Mouse (Mus musculus) embryonic facial prominence, embryonic 11.5 days (tissue): Measurements from ENCODE around the gene Tjp3. TPM values are rescaled to one million over a fixed set of nuclear protein-coding genes. Genes with fewer than 3 reads are reported as not detected.

Source experiments
- ATAC-seq: fragments of 200-750 bp; cut with Nextera tagmentation; replicated peaks from 2 replicates; pipeline ENCODE4 v1.8.0; 2017; ENCODE audit warnings: low read depth; ENCODE audit not compliant: insufficient number of reproducible peaks, low FRiP score, low TSS enrichment
- DNase-seq: peaks from one replicate; pipeline ENCODE4 v3.0.0-alpha.2; 2015; ENCODE audit warnings: low spot score
- H3K27ac ChIP-seq: fragments of 300-500 bp; sonication (generic); replicated peaks from 2 replicates; pipeline ENCODE4 v1.5.1; 2014; ENCODE audit warnings: mild to moderate bottlenecking, low read depth, low read length, control low read depth
- H3K27me3 ChIP-seq: fragments of 300-500 bp; sonication (generic); 2 replicates; pipeline ENCODE4 v1.6.1; 2014; ENCODE audit warnings: mild to moderate bottlenecking, low read length, moderate library complexity, mixed read lengths; ENCODE audit not compliant: control insufficient read depth, insufficient read depth
- H3K36me3 ChIP-seq: fragments of 300-500 bp; sonication (generic); replicated peaks from 2 replicates; pipeline ENCODE4 v1.6.1; 2014; ENCODE audit warnings: low read depth, mild to moderate bottlenecking, low read length, moderate library complexity, mixed read lengths; ENCODE audit not compliant: control insufficient read depth, insufficient read depth
- H3K4me1 ChIP-seq: fragments of 300-500 bp; sonication (generic); 2 replicates; pipeline ENCODE4 v1.6.1; 2014; ENCODE audit warnings: low read length, mixed read lengths; ENCODE audit not compliant: control insufficient read depth, insufficient read depth
- H3K4me2 ChIP-seq: fragments of 300-500 bp; sonication (generic); 2 replicates; pipeline ENCODE4 v1.6.1; 2014; ENCODE audit warnings: low read depth, mild to moderate bottlenecking, control low read depth, low read length, moderate library complexity
- H3K4me3 ChIP-seq: fragments of 300-500 bp; sonication (generic); 2 replicates; pipeline ENCODE4 v1.5.1; 2014; ENCODE audit warnings: low read depth, low read length, control low read depth
- H3K9ac ChIP-seq: fragments of 300-500 bp; sonication (generic); replicated peaks from 2 replicates; pipeline ENCODE4 v1.6.1; 2014; ENCODE audit warnings: mild to moderate bottlenecking, control low read depth, low read length
- H3K9me3 ChIP-seq: fragments of 300-500 bp; sonication (generic); replicated peaks from 2 replicates; pipeline ENCODE4 v1.6.1; 2016; ENCODE audit warnings: mild to moderate bottlenecking, low read length, inconsistent platforms, mixed read lengths; ENCODE audit not compliant: control insufficient read depth
- WGBS: fragments of 180-500 bp; shearing (Covaris S2); extraction: QIAGEN DNeasy Blood & Tissue Kit; methylation state at CpG from one replicate; pipeline ENCODE4 v1.1.7; 2014; 5-methylcytosine and 5-hydroxymethylcytosine counted together
- polyA plus RNA-seq: library from polyadenylated mRNA; unstranded; fragments of >200 nt; fragmentation: Nextera tagmentation; extraction: Ambion mirVana; gene quantifications from 2 replicates; pipeline ENCODE4 v1.2.1, GENCODE M21; 2014

Tjp3 gene
- polyA plus RNA-seq, 1 experiment from 2014 or later, result 2.5 TPM

DNA sequence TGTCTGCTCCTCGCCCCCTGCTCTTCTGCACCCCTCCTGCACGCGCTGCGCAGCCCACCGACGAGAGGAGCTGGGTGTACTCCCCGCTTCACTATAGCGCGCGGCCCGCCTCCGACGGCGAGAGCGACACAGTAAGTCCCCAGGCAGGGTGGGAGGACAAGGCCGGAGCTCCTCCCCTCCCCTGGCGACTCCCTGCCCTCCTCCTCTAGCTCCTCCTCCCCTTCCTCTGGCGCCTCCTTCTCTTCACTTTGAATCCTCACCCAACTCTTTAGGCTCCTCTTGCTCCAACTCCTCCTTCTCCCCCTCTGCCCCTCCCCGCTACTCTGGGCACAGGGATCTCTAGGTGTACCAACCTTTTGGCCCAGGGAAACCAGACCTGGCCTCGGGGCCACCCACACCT is 25.9 kb upstream of the Tjp3 start:
- H3K27me3 ChIP-seq, result no peaks in the 10 kb centered on the region
- no peaks in the 10 kb centered on the region for H3K9me3 ChIP-seq
- H3K4me2 ChIP-seq, result peak overlapping the region; percentile 36
- no peak overlapping the region for H3K4me3 ChIP-seq
- WGBS, result 14% methylated on average over 20 of the region's 20 CpGs
- ATAC-seq (no peak), DNase-seq (peak; percentile 50)
- peaks cover 6% of the 10 kb centered on the region for H3K4me1 ChIP-seq
- peak overlapping the region; percentile 32 for H3K9ac ChIP-seq
- peaks cover 11% of the 10 kb centered on the region for H3K36me3 ChIP-seq
- H3K27ac ChIP-seq, result no peak overlapping the region

GRCm38 (mm10) chr10:81316338-81317060 is 25.1 kb upstream of the Tjp3 start:
- ATAC-seq (no peak), DNase-seq (peak; percentile 44)
- 0 out of 2 replicates have a peak overlapping the region, but pooled peaks have one; percentile 8 for H3K4me3 ChIP-seq
- peaks cover 11% of the 10 kb centered on the region for H3K36me3 ChIP-seq
- WGBS, result 44% methylated on average over 16 of the region's 16 CpGs
- H3K9me3 ChIP-seq, result no peaks in the 10 kb centered on the region
- H3K27ac ChIP-seq, result no peak overlapping the region
- peaks cover 6% of the 10 kb centered on the region for H3K4me1 ChIP-seq
- peak overlapping the region; percentile 32; the same call in 1 of the 2 replicates for H3K9ac ChIP-seq
- H3K4me2 ChIP-seq, result peak overlapping the region; percentile 36
- no peaks in the 10 kb centered on the region for H3K27me3 ChIP-seq

GRCm38 (mm10) chr10:81315587-81315986 is 24.2 kb upstream of the Tjp3 start:
- Histone ChIP-seq H3K9ac (no peak overlapping the region), H3K36me3 (peaks cover 18% of the 10 kb centered on the region), H3K4me3 (no peak overlapping the region), H3K4me1 (peaks cover 6% of the 10 kb centered on the region), H3K4me2 (no peak overlapping the region), H3K27me3 (no peaks in the 10 kb centered on the region), H3K27ac (no peak overlapping the region), H3K9me3 (no peaks in the 10 kb centered on the region)
- no peak for ATAC-seq
- WGBS, result 94% methylated on average over 16 of the region's 16 CpGs
- DNase-seq, result no peak

DNA sequence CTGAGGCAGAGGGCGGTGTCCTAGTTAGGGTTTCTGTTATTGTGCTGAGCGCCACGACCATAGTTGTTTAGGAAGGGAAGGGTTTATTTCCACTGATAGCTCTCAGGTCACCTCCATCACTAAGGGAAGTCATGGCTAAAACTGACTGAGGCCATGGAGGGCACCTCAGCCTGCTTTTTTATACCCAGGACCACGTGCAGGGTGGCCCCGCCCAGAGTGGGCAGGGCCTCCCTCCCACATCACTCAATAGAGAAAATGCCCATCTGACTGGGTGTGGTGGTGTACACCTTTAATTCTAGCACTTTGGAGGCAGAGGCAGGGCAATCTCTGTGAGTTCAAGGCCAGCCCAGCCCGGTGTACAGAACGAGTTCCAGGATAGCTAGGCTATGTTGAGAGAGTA is 22.8 kb upstream of the Tjp3 start:
- peaks cover 21% of the 10 kb centered on the region for H3K36me3 ChIP-seq
- ATAC-seq, result no peak

GRCm38 (mm10) chr10:81313581-81313980 is 22.2 kb upstream of the Tjp3 start:
- Histone ChIP-seq H3K36me3 (peaks cover 23% of the 10 kb centered on the region), H3K9ac (no peak overlapping the region), H3K4me1 (no peaks in the 10 kb centered on the region; the same call in 1 of the 2 replicates), H3K27me3 (no peaks in the 10 kb centered on the region), H3K9me3 (no peaks in the 10 kb centered on the region), H3K4me3 (no peak overlapping the region), H3K27ac (no peak overlapping the region), H3K4me2 (no peak overlapping the region)
- ATAC-seq, result no peak
- no peak for DNase-seq
- WGBS, result 91% methylated on average over 13 of the region's 13 CpGs

More for the DNA sequence above, 22.8 kb upstream of the Tjp3 start:
- Histone ChIP-seq H3K4me3 (no peak overlapping the region), H3K4me2 (no peak overlapping the region), H3K9ac (no peak overlapping the region), H3K4me1 (peaks cover 3% of the 10 kb centered on the region), H3K27me3 (no peaks in the 10 kb centered on the region), H3K27ac (no peak overlapping the region), H3K9me3 (no peaks in the 10 kb centered on the region)
- DNase-seq, result no peak
- WGBS, result 78% methylated on average over 7 of the region's 7 CpGs

GRCm38 (mm10) chr10:81309571-81309970 is 18.2 kb upstream of the Tjp3 start:
- 90% methylated on average over 5 of the region's 5 CpGs for WGBS
- ATAC-seq (no peak), DNase-seq (no peak)
- Histone ChIP-seq H3K9ac (no peak overlapping the region), H3K4me3 (no peak overlapping the region), H3K36me3 (peaks cover 36% of the 10 kb centered on the region), H3K4me2 (no peak overlapping the region), H3K4me1 (no peaks in the 10 kb centered on the region), H3K9me3 (no peaks in the 10 kb centered on the region), H3K27ac (no peak overlapping the region), H3K27me3 (no peaks in the 10 kb centered on the region)

- H3K9ac ChIP-seq, result no peak overlapping the region
- H3K4me3 ChIP-seq, result no peak overlapping the region
- DNase-seq, result no peak
- 94% methylated on average over 21 of the region's 21 CpGs for WGBS
- H3K27me3 ChIP-seq, result no peaks in the 10 kb centered on the region
- no peaks in the 10 kb centered on the region for H3K4me1 ChIP-seq
- H3K36me3 ChIP-seq, result peaks cover 25% of the 10 kb centered on the region
- ATAC-seq, result no peak
- no peak overlapping the region for H3K4me2 ChIP-seq
- H3K9me3 ChIP-seq, result no peaks in the 10 kb centered on the region
- no peak overlapping the region for H3K27ac ChIP-seq
Observed at GRCm38 (mm10) chr10:81306837-81307682, 15.7 kb upstream of the Tjp3 start.

DNA sequence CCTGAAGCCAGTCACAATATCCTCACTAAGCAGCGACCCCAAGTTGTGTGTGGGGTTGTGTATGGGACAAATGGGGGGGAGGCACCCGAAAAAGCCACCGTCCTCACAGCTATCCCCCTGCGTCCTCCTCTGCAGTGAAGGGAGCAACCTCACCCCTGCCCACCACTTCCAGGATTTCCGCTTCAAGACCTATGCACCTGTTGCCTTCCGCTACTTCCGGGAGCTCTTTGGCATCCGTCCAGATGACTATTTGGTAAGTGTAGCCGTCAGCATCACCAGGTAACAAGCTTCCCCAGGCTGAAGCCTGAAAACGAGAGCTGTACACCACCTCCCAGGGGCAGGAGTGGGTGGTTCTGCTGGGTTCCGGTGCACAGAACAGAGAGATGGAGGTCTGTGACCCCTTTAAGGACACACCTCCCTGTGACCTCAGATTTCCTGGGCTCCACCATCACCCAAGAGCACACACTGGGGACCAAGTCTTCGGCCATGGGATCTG is 14.8 kb upstream of the Tjp3 start:
- Histone ChIP-seq H3K4me1 (no peaks in the 10 kb centered on the region), H3K4me2 (no peak overlapping the region), H3K9me3 (no peaks in the 10 kb centered on the region), H3K4me3 (no peak overlapping the region), H3K27me3 (no peaks in the 10 kb centered on the region), H3K9ac (no peak overlapping the region), H3K27ac (no peak overlapping the region), H3K36me3 (peaks cover 23% of the 10 kb centered on the region)
- ATAC-seq, result no peak
- 94% methylated on average over 12 of the region's 12 CpGs for WGBS
- no peak for DNase-seq
